Mouse (Mus musculus): ENCODE data around the gene Sco1. TPM values are rescaled to one million over a fixed set of nuclear protein-coding genes. Genes with fewer than 3 reads are reported as not detected.
A peak's percentile ranks its signal among the peaks of the same experiment; 100 is the strongest.
"Not testable (repeated sequence)": the region's sequence is repeated elsewhere in the genome, so short reads cannot be mapped to it uniquely, and the experiment has no call there.

The Sco1 gene
- polyA plus RNA-seq, 1 experiment: 5.0 TPM

GRCm38 (mm10) chr11:67019711-67020475, 32.6 kb upstream of the Sco1 start:
- Histone ChIP-seq H3K4me1 (ENCODE audit: control insufficient read depth, insufficient read depth, low read length) (no peaks in the 10 kb centered on the region; the same call in 1 of the 2 replicates), H3K27ac (ENCODE audit: control insufficient read depth, insufficient read depth, low read depth, low read length, poor library complexity) (no peak overlapping the region), H3K4me3 (replicated peaks; ENCODE audit: control insufficient read depth, low read depth, low read length) (no peak overlapping the region)
- 48% methylated on average over 7 of the region's 7 CpGs for WGBS
- TF ChIP-seq CTCF (IDR thresholded peaks at IDR 0.05; ENCODE audit: control insufficient read depth, insufficient read depth, low read length): no peak
- no peak for TF ChIP-seq POLR2A (IDR thresholded peaks at IDR 0.05; ENCODE audit: borderline replicate concordance, control insufficient read depth, low read depth, low read length)

- Histone ChIP-seq H3K4me1 (ENCODE audit: control insufficient read depth, insufficient read depth, low read length) (no peaks in the 10 kb centered on the region; the same call in 1 of the 2 replicates), H3K27ac (ENCODE audit: control insufficient read depth, insufficient read depth, low read depth, low read length, poor library complexity) (no peak overlapping the region), H3K4me3 (replicated peaks; ENCODE audit: control insufficient read depth, low read depth, low read length) (no peak overlapping the region)
- no peak for TF ChIP-seq POLR2A (IDR thresholded peaks at IDR 0.05; ENCODE audit: borderline replicate concordance, control insufficient read depth, low read depth, low read length)
- peak; percentile 46; the same call in 1 of the 2 replicates for TF ChIP-seq CTCF (IDR thresholded peaks at IDR 0.05; ENCODE audit: control insufficient read depth, insufficient read depth, low read length)
- WGBS: 7% methylated on average over 12 of the region's 12 CpGs
Observed at GRCm38 (mm10) chr11:67020948-67021347, 31.5 kb upstream of the Sco1 start.

- 72% methylated on average over 13 of the region's 13 CpGs for WGBS
- Histone ChIP-seq H3K4me1 (ENCODE audit: control insufficient read depth, insufficient read depth, low read length) (no peaks in the 10 kb centered on the region; the same call in 1 of the 2 replicates), H3K4me3 (replicated peaks; ENCODE audit: control insufficient read depth, low read depth, low read length) (no peak overlapping the region), H3K27ac (ENCODE audit: control insufficient read depth, insufficient read depth, low read depth, low read length, poor library complexity) (no peak overlapping the region)
- peak; percentile 47 for TF ChIP-seq CTCF (IDR thresholded peaks at IDR 0.05; ENCODE audit: control insufficient read depth, insufficient read depth, low read length)
- no peak for TF ChIP-seq POLR2A (IDR thresholded peaks at IDR 0.05; ENCODE audit: borderline replicate concordance, control insufficient read depth, low read depth, low read length)
Observed at GRCm38 (mm10) chr11:67022354-67023115, 29.9 kb upstream of the Sco1 start.

GRCm38 (mm10) chr11:67023191-67023590, 29.3 kb upstream of the Sco1 start:
- H3K4me1 ChIP-seq (ENCODE audit: control insufficient read depth, insufficient read depth, low read length); H3K27ac ChIP-seq (ENCODE audit: control insufficient read depth, insufficient read depth, low read depth, low read length, poor library complexity); H3K4me3 ChIP-seq (replicated peaks; ENCODE audit: control insufficient read depth, low read depth, low read length): not testable (repeated sequence)
- 42% methylated on average over 1 of the region's 1 CpGs for WGBS

- no peak overlapping the region for H3K4me3 ChIP-seq (replicated peaks; ENCODE audit: control insufficient read depth, low read depth, low read length)
- WGBS: 48% methylated on average over 6 of the region's 6 CpGs
- H3K27ac ChIP-seq (ENCODE audit: control insufficient read depth, insufficient read depth, low read depth, low read length, poor library complexity): no peak overlapping the region
- H3K4me1 ChIP-seq (ENCODE audit: control insufficient read depth, insufficient read depth, low read length): no peaks in the 10 kb centered on the region
- TF ChIP-seq CTCF (IDR thresholded peaks at IDR 0.05; ENCODE audit: control insufficient read depth, insufficient read depth, low read length) (no peak), POLR2A (IDR thresholded peaks at IDR 0.05; ENCODE audit: borderline replicate concordance, control insufficient read depth, low read depth, low read length) (no peak)
Observed at GRCm38 (mm10) chr11:67023802-67024340, 28.6 kb upstream of the Sco1 start.

- WGBS: under 1% methylated on average over 35 of the region's 35 CpGs
- peak within 1 kb of the TSS; percentile 66 for H3K4me3 ChIP-seq (replicated peaks; ENCODE audit: control insufficient read depth, low read depth, low read length)
- TF ChIP-seq CTCF (IDR thresholded peaks at IDR 0.05; ENCODE audit: control insufficient read depth, insufficient read depth, low read length): peak; percentile 86
- peak; percentile 65; the same call in 1 of the 2 replicates for TF ChIP-seq POLR2A (IDR thresholded peaks at IDR 0.05; ENCODE audit: borderline replicate concordance, control insufficient read depth, low read depth, low read length)
- H3K4me1 ChIP-seq (ENCODE audit: control insufficient read depth, insufficient read depth, low read length): no peaks in the 10 kb centered on the region
- H3K27ac ChIP-seq (ENCODE audit: control insufficient read depth, insufficient read depth, low read depth, low read length, poor library complexity): peak within 1 kb of the TSS; percentile 43
Observed at GRCm38 (mm10) chr11:67024867-67025477, 27.5 kb upstream of the Sco1 start, which contains the start of gene Tmem220. Gene Tmem220, plus strand, starts transcription at chr11:67025154.

- Histone ChIP-seq H3K27ac (ENCODE audit: control insufficient read depth, insufficient read depth, low read depth, low read length, poor library complexity) (no peak overlapping the region), H3K4me1 (ENCODE audit: control insufficient read depth, insufficient read depth, low read length) (no peaks in the 10 kb centered on the region), H3K4me3 (replicated peaks; ENCODE audit: control insufficient read depth, low read depth, low read length) (no peak overlapping the region)
- WGBS: 44% methylated on average over 16 of the region's 16 CpGs
- 0 out of 2 replicates have a peak, but pooled peaks have one; percentile 1 for TF ChIP-seq CTCF (IDR thresholded peaks at IDR 0.05; ENCODE audit: control insufficient read depth, insufficient read depth, low read length)
- TF ChIP-seq POLR2A (IDR thresholded peaks at IDR 0.05; ENCODE audit: borderline replicate concordance, control insufficient read depth, low read depth, low read length): no peak
Observed at GRCm38 (mm10) chr11:67030904-67031602, 21.4 kb upstream of the Sco1 start.
